Mouse (Mus musculus) cerebellum, postnatal 14 days (tissue): ENCODE results near the gene Tac4.

ENCODE experiments used
- DNase-seq, 2 experiments: peaks; one replicate each; pipeline ENCODE4 v3.0.0; 2021; ENCODE audit warnings: mixed read lengths in 2 of 2

Tac4 gene

DNA sequence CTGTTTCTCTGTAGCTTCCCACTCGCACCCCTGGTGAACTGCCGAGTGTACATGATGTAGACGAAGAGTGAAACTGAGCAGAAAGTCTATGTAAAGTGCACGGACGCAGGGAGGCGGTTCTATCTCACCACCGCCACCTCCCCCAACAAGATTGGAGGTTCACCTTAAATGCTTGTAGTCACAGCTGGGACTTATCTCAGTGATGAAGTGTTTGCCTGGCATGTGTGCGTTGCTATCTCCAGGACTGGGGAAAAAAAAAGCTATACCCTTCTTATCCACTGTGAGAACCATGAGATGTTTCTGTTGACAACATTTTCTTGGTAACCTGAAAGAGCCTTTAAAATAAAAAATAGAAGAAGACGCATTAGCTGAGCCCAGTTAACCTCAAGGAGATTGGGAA is 56.8 kb downstream of the Tac4 start:
- DNase-seq, result no peak
